Mouse (Mus musculus) stomach, postnatal 0 days (tissue): Measurements from ENCODE around the gene Cep152.

Experiments used
- CTCF ChIP-seq: IDR thresholded peaks from 2 replicates; pipeline ENCODE4 v1.5.1; 2016; ENCODE audit warnings: antibody characterized with exemption, low read depth, mild to moderate bottlenecking, moderate library complexity
- EP300 ChIP-seq: optimal IDR thresholded peaks from 2 replicates; pipeline ENCODE3; 2016; ENCODE audit warnings: antibody characterized with exemption

DNA sequence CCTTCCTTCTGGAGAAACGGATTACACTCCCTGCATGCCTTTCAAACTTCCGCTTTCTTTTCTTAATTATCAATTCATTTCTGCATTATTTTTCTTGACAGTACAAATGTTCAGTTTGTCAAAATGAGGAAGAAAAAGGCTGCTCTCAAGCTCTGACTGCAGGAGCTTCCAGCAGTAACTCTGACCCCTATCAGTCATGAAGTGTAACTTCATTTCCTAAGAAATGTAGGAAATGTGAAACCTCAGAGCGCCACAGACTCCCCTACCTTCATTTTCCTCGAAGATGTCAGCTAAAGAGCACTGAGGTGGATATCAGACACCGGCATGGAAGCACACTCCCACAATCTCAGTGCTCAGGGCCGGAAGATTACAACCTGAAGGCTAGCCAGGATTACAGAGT is 30.8 kb downstream of the Cep152 start:
- peak; percentile 43 for TF ChIP-seq CTCF
- TF ChIP-seq EP300, result no peak
